Mouse (Mus musculus): Measurements from ENCODE around the gene Hapln4. TPM values are rescaled to one million over a fixed set of nuclear protein-coding genes. Genes with fewer than 3 reads are reported as not detected.

Gene Hapln4
- polyA plus RNA-seq, 1 experiment = 0.08 TPM

- WGBS = 4% methylated on average over 71 of the region's 71 CpGs
- Histone ChIP-seq H3K27me3 (replicated peaks; ENCODE audit: control insufficient read depth, insufficient read depth, low read length) (0 out of 2 replicates have a peak, but pooled peaks cover 3% of the 10 kb centered on the region), H3K4me1 (ENCODE audit: control insufficient read depth, insufficient read depth, low read length) (no peaks in the 10 kb centered on the region), H3K36me3 (ENCODE audit: control insufficient read depth, insufficient read depth, low read length) (no peaks in the 10 kb centered on the region), H3K27ac (ENCODE audit: insufficient read depth, low read depth, low read length) (no peak overlapping the region), H3K4me3 (ENCODE audit: insufficient read depth, low read depth, low read length) (no peak overlapping the region)
- no peak for DNase-seq
- TF ChIP-seq POLR2A (IDR thresholded peaks at IDR 0.05; ENCODE audit: low read depth, low read length) = no peak
- TF ChIP-seq CTCF (conservative IDR thresholded peaks at IDR 0.05; ENCODE audit: insufficient read depth, insufficient read length, low read depth, low read length) = no peak
Observed at GRCm38 (mm10) chr8:70084191-70085065, 1.2 kb downstream of the Hapln4 start.

GRCm38 (mm10) chr8:70086151-70086550 lies 2.9 kb downstream of the Hapln4 start:
- no peak for DNase-seq
- H3K4me3 ChIP-seq (ENCODE audit: insufficient read depth, low read depth, low read length) = no peak overlapping the region
- H3K36me3 ChIP-seq (ENCODE audit: control insufficient read depth, insufficient read depth, low read length) = no peaks in the 10 kb centered on the region
- H3K4me1 ChIP-seq (ENCODE audit: control insufficient read depth, insufficient read depth, low read length) = no peaks in the 10 kb centered on the region
- no peak overlapping the region for H3K27ac ChIP-seq (ENCODE audit: insufficient read depth, low read depth, low read length)
- 0 out of 2 replicates have a peak, but pooled peaks cover 3% of the 10 kb centered on the region for H3K27me3 ChIP-seq (replicated peaks; ENCODE audit: control insufficient read depth, insufficient read depth, low read length)
- 39% methylated on average over 1 of the region's 1 CpGs for WGBS
- no peak for TF ChIP-seq CTCF (conservative IDR thresholded peaks at IDR 0.05; ENCODE audit: insufficient read depth, insufficient read length, low read depth, low read length)
- TF ChIP-seq POLR2A (IDR thresholded peaks at IDR 0.05; ENCODE audit: low read depth, low read length) = no peak

GRCm38 (mm10) chr8:70087237-70087636 lies 4.0 kb downstream of the Hapln4 start:
- H3K4me3 ChIP-seq (ENCODE audit: insufficient read depth, low read depth, low read length) = no peak overlapping the region
- H3K27ac ChIP-seq (ENCODE audit: insufficient read depth, low read depth, low read length) = no peak overlapping the region
- no peak for DNase-seq
- 0 out of 2 replicates have a peak, but pooled peaks cover 3% of the 10 kb centered on the region for H3K27me3 ChIP-seq (replicated peaks; ENCODE audit: control insufficient read depth, insufficient read depth, low read length)
- TF ChIP-seq POLR2A (IDR thresholded peaks at IDR 0.05; ENCODE audit: low read depth, low read length) (no peak), CTCF (conservative IDR thresholded peaks at IDR 0.05; ENCODE audit: insufficient read depth, insufficient read length, low read depth, low read length) (no peak)
- WGBS = 6% methylated on average over 7 of the region's 7 CpGs
- no peaks in the 10 kb centered on the region for H3K4me1 ChIP-seq (ENCODE audit: control insufficient read depth, insufficient read depth, low read length)
- no peaks in the 10 kb centered on the region for H3K36me3 ChIP-seq (ENCODE audit: control insufficient read depth, insufficient read depth, low read length)

- H3K27me3 ChIP-seq (replicated peaks; ENCODE audit: control insufficient read depth, insufficient read depth, low read length) = 0 out of 2 replicates have a peak, but pooled peaks cover 3% of the 10 kb centered on the region
Observed at GRCm38 (mm10) chr8:70087836-70088650, 4.8 kb downstream of the Hapln4 start.

GRCm38 (mm10) chr8:70089296-70089960 lies 6.2 kb downstream of the Hapln4 start:
- no peak for DNase-seq
- Histone ChIP-seq H3K4me1 (ENCODE audit: control insufficient read depth, insufficient read depth, low read length) (no peaks in the 10 kb centered on the region), H3K27me3 (replicated peaks; ENCODE audit: control insufficient read depth, insufficient read depth, low read length) (0 out of 2 replicates have a peak, but pooled peaks cover 3% of the 10 kb centered on the region), H3K27ac (ENCODE audit: insufficient read depth, low read depth, low read length) (no peak overlapping the region), H3K4me3 (ENCODE audit: insufficient read depth, low read depth, low read length) (no peak overlapping the region), H3K36me3 (ENCODE audit: control insufficient read depth, insufficient read depth, low read length) (no peaks in the 10 kb centered on the region)
- 65% methylated on average over 9 of the region's 9 CpGs for WGBS
- TF ChIP-seq POLR2A (IDR thresholded peaks at IDR 0.05; ENCODE audit: low read depth, low read length) (no peak), CTCF (conservative IDR thresholded peaks at IDR 0.05; ENCODE audit: insufficient read depth, insufficient read length, low read depth, low read length) (no peak)

More at GRCm38 (mm10) chr8:70087836-70088650, 4.8 kb downstream of the Hapln4 start:
- no peaks in the 10 kb centered on the region for H3K4me1 ChIP-seq (ENCODE audit: control insufficient read depth, insufficient read depth, low read length)
- no peak overlapping the region for H3K27ac ChIP-seq (ENCODE audit: insufficient read depth, low read depth, low read length)
- TF ChIP-seq CTCF (conservative IDR thresholded peaks at IDR 0.05; ENCODE audit: insufficient read depth, insufficient read length, low read depth, low read length) = peak; percentile 60
- TF ChIP-seq POLR2A (IDR thresholded peaks at IDR 0.05; ENCODE audit: low read depth, low read length) = no peak
- H3K36me3 ChIP-seq (ENCODE audit: control insufficient read depth, insufficient read depth, low read length) = no peaks in the 10 kb centered on the region
- H3K4me3 ChIP-seq (ENCODE audit: insufficient read depth, low read depth, low read length) = no peak overlapping the region
- DNase-seq = peak; percentile 38
- WGBS = 5% methylated on average over 56 of the region's 56 CpGs

GRCm38 (mm10) chr8:70092786-70093185 lies 9.5 kb downstream of the Hapln4 start:
- H3K4me1 ChIP-seq (ENCODE audit: control insufficient read depth, insufficient read depth, low read length) = no peaks in the 10 kb centered on the region
- H3K36me3 ChIP-seq (ENCODE audit: control insufficient read depth, insufficient read depth, low read length) = no peaks in the 10 kb centered on the region
- no peak overlapping the region for H3K4me3 ChIP-seq (ENCODE audit: insufficient read depth, low read depth, low read length)
- H3K27me3 ChIP-seq (replicated peaks; ENCODE audit: control insufficient read depth, insufficient read depth, low read length) = 0 out of 2 replicates have a peak, but pooled peaks cover 3% of the 10 kb centered on the region
- no peak for DNase-seq
- no peak overlapping the region for H3K27ac ChIP-seq (ENCODE audit: insufficient read depth, low read depth, low read length)
- no peak for TF ChIP-seq POLR2A (IDR thresholded peaks at IDR 0.05; ENCODE audit: low read depth, low read length)
- TF ChIP-seq CTCF (conservative IDR thresholded peaks at IDR 0.05; ENCODE audit: insufficient read depth, insufficient read length, low read depth, low read length) = no peak
- WGBS = 63% methylated on average over 8 of the region's 8 CpGs

All from kidney, adult 2 months (tissue).